Mouse (Mus musculus): Measurements from ENCODE around the gene Ttc25. TPM values are rescaled to one million over a fixed set of nuclear protein-coding genes. Genes with fewer than 3 reads are reported as not detected.

Ttc25 gene
- total RNA-seq, 1 experiment, result 3.4 TPM

DNA sequence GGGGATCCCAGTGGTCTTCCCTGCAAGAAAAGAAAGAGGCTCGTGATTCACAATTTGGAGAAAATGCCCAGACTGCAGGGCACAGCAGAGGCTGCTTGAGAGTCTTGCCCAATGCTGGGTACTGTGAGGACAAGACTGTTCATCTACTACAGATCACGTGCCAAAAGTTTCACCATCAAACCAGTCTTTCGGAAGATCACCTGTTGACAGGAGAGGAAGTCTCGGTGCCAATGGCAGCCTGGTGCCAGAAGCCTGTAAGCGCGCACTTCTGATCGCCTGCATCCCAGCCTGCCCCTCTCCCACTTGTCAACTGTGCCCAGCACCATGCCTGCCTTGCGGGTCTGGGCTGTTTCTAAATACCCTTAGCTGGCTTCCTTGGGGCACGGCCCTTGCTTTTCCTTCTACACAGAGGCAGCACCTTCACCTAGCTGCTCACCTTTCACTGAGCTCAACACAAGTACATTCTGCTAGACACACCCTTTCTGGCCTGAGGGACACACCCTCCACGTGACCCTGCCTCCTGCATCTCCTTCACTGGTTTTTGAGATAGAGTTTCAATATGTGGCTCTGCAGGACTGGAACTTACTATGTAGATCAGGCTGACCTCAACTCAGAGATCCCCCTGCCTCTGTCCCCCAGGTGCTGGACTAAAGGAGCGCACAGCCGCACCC, 40.3 kb upstream of the Ttc25 start:
- no peak overlapping the region for H3K9ac ChIP-seq (ENCODE audit: insufficient read depth, low read depth, low read length, poor library complexity, severe bottlenecking)
- H3K4me1 ChIP-seq (ENCODE audit: control insufficient read depth in 2 of 2, insufficient read depth in 2 of 2, low read length in 2 of 2, poor library complexity in 1 of 2), result peaks cover 0 to 23% of the 10 kb centered on the region in 2 experiments; a peak in 3 of 4 replicates
- TF ChIP-seq HCFC1 (IDR thresholded peaks at IDR 0.05; ENCODE audit: borderline replicate concordance, insufficient read depth, low read length), result no peak
- TF ChIP-seq CHD2 (IDR thresholded peaks at IDR 0.05; ENCODE audit: low read depth, low read length), result no peak
- no peak for TF ChIP-seq ZC3H11A (IDR thresholded peaks at IDR 0.05; ENCODE audit: borderline replicate concordance, low read depth, low read length)
- no peak for TF ChIP-seq MAFK (IDR thresholded peaks at IDR 0.05; ENCODE audit: insufficient read depth, low read depth, low read length)
- TF ChIP-seq ZNF384 (IDR thresholded peaks at IDR 0.05; ENCODE audit: low read depth, low read length), result no peak
- no peak for DNase-seq (ENCODE audit: low read depth, low spot score)
- H3K4me3 ChIP-seq (ENCODE audit: insufficient read depth in 1 of 2, low read depth in 1 of 2, low read length in 2 of 2, poor library complexity in 1 of 2, severe bottlenecking in 1 of 2), result no peak overlapping the region
- H3K27ac ChIP-seq (ENCODE audit: insufficient read depth, low read depth, low read length, poor library complexity, severe bottlenecking), result no peak overlapping the region
- in situ Hi-C loops (cut with MboI; ENCODE audit: low sequenced_read_pairs in 2 of 2, unreplicated experiment in 2 of 2), result no loop called here
- H3K36me3 ChIP-seq (ENCODE audit: control insufficient read depth, insufficient read depth, low read length, poor library complexity, severe bottlenecking), result peaks cover 71% of the 10 kb centered on the region
- no peaks in the 10 kb centered on the region for H3K9me3 ChIP-seq (ENCODE audit: control insufficient read depth, insufficient read depth, low read depth, low read length)

DNA sequence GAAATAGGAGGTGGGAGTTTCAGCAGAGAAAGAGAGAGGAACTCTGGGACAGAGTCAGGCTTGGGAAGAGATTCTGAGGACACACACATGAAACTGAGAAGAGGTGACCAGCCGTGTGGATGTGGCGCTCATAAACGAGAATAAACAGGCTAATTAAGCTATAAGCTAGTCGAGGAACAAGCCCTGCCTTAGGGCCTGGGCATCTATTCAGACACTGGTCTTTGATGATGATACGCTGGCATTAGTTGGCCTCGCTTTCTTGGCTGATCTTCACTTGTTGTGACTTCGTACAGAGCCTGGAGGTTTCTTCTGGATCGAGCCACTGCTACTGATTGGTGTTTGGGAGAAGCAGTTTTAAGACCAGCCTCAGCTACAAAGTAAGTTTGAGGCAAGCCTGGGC, 39.4 kb upstream of the Ttc25 start:
- H3K4me1 ChIP-seq (ENCODE audit: control insufficient read depth in 2 of 2, insufficient read depth in 2 of 2, low read length in 2 of 2, poor library complexity in 1 of 2), result peaks cover 0 to 22% of the 10 kb centered on the region in 2 experiments; a peak in 3 of 4 replicates
- no peak overlapping the region for H3K27ac ChIP-seq (ENCODE audit: insufficient read depth, low read depth, low read length, poor library complexity, severe bottlenecking)
- no peak overlapping the region for H3K4me3 ChIP-seq (ENCODE audit: insufficient read depth in 1 of 2, low read depth in 1 of 2, low read length in 2 of 2, poor library complexity in 1 of 2, severe bottlenecking in 1 of 2)
- DNase-seq (ENCODE audit: low read depth, low spot score), result no peak
- H3K36me3 ChIP-seq (ENCODE audit: control insufficient read depth, insufficient read depth, low read length, poor library complexity, severe bottlenecking), result peaks cover 66% of the 10 kb centered on the region
- TF ChIP-seq MAFK (IDR thresholded peaks at IDR 0.05; ENCODE audit: insufficient read depth, low read depth, low read length) (no peak), HCFC1 (IDR thresholded peaks at IDR 0.05; ENCODE audit: borderline replicate concordance, insufficient read depth, low read length) (no peak), ZC3H11A (IDR thresholded peaks at IDR 0.05; ENCODE audit: borderline replicate concordance, low read depth, low read length) (no peak), CHD2 (IDR thresholded peaks at IDR 0.05; ENCODE audit: low read depth, low read length) (no peak), ZNF384 (IDR thresholded peaks at IDR 0.05; ENCODE audit: low read depth, low read length) (no peak)
- no peak overlapping the region for H3K9ac ChIP-seq (ENCODE audit: insufficient read depth, low read depth, low read length, poor library complexity, severe bottlenecking)
- no peaks in the 10 kb centered on the region for H3K9me3 ChIP-seq (ENCODE audit: control insufficient read depth, insufficient read depth, low read depth, low read length)
- in situ Hi-C loops (cut with MboI; ENCODE audit: low sequenced_read_pairs in 2 of 2, unreplicated experiment in 2 of 2), result no loop called here

DNA sequence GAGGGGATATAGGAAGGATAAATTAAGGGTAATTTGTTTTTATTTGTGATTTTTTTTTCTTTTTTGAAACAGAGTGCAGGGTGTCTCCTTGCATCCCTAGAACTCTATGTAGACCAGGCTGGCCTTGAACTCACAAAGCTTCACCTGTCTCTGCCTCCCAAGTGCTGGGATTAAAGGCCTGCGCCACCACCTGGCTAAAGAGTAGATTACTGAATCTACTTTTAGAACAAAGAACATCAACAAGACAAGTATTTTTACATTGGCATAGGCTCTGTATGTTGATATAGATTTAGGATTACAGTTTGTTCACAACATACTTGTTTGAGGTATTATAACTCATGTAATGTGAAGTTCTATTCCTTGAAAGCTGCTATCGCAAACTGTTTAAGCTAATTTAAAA, 34.9 kb upstream of the Ttc25 start:
- Histone ChIP-seq H3K4me1 (ENCODE audit: control insufficient read depth in 2 of 2, insufficient read depth in 2 of 2, low read length in 2 of 2, poor library complexity in 1 of 2) (peaks cover 0 to 2% of the 10 kb centered on the region in 2 experiments; a peak in 2 of 4 replicates), H3K9me3 (ENCODE audit: control insufficient read depth, insufficient read depth, low read depth, low read length) (no peaks in the 10 kb centered on the region), H3K4me3 (ENCODE audit: insufficient read depth in 1 of 2, low read depth in 1 of 2, low read length in 2 of 2, poor library complexity in 1 of 2, severe bottlenecking in 1 of 2) (no peak overlapping the region), H3K27ac (ENCODE audit: insufficient read depth, low read depth, low read length, poor library complexity, severe bottlenecking) (no peak overlapping the region), H3K9ac (ENCODE audit: insufficient read depth, low read depth, low read length, poor library complexity, severe bottlenecking) (no peak overlapping the region), H3K36me3 (ENCODE audit: control insufficient read depth, insufficient read depth, low read length, poor library complexity, severe bottlenecking) (peaks cover 60% of the 10 kb centered on the region)
- TF ChIP-seq ZC3H11A (IDR thresholded peaks at IDR 0.05; ENCODE audit: borderline replicate concordance, low read depth, low read length), result no peak
- TF ChIP-seq ZNF384 (IDR thresholded peaks at IDR 0.05; ENCODE audit: low read depth, low read length), result no peak
- TF ChIP-seq MAFK (IDR thresholded peaks at IDR 0.05; ENCODE audit: insufficient read depth, low read depth, low read length), result no peak
- TF ChIP-seq CHD2 (IDR thresholded peaks at IDR 0.05; ENCODE audit: low read depth, low read length), result no peak
- TF ChIP-seq HCFC1 (IDR thresholded peaks at IDR 0.05; ENCODE audit: borderline replicate concordance, insufficient read depth, low read length), result no peak
- DNase-seq (ENCODE audit: low read depth, low spot score), result no peak
- in situ Hi-C loops (cut with MboI; ENCODE audit: low sequenced_read_pairs in 2 of 2, unreplicated experiment in 2 of 2), result no loop called here

DNA sequence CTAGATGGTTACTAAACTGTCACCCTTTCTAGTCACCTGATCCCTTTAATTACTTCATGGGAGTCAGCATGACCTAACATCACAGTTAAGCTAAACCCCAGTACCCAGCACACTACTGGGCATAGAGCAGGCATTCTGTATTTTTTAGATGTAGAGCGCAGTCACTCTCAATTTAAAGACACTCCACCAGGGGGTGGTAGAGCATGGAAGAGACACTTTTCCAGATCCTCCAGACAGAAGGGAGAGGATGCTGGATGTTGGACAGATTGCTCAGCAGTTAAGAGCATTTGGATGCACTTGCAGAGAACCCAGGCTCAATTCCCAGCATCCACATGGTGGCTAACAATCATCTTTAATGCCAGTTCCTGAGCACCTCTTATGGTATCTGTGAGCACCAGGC, 33.0 kb upstream of the Ttc25 start:
- Histone ChIP-seq H3K4me3 (ENCODE audit: insufficient read depth in 1 of 2, low read depth in 1 of 2, low read length in 2 of 2, poor library complexity in 1 of 2, severe bottlenecking in 1 of 2) (no peak overlapping the region), H3K9ac (ENCODE audit: insufficient read depth, low read depth, low read length, poor library complexity, severe bottlenecking) (no peak overlapping the region), H3K36me3 (ENCODE audit: control insufficient read depth, insufficient read depth, low read length, poor library complexity, severe bottlenecking) (peaks cover 62% of the 10 kb centered on the region), H3K9me3 (ENCODE audit: control insufficient read depth, insufficient read depth, low read depth, low read length) (no peaks in the 10 kb centered on the region), H3K4me1 (ENCODE audit: control insufficient read depth in 2 of 2, insufficient read depth in 2 of 2, low read length in 2 of 2, poor library complexity in 1 of 2) (no peaks in the 10 kb centered on the region), H3K27ac (ENCODE audit: insufficient read depth, low read depth, low read length, poor library complexity, severe bottlenecking) (no peak overlapping the region)
- TF ChIP-seq ZC3H11A (IDR thresholded peaks at IDR 0.05; ENCODE audit: borderline replicate concordance, low read depth, low read length) (no peak), HCFC1 (IDR thresholded peaks at IDR 0.05; ENCODE audit: borderline replicate concordance, insufficient read depth, low read length) (no peak), MAFK (IDR thresholded peaks at IDR 0.05; ENCODE audit: insufficient read depth, low read depth, low read length) (no peak), CHD2 (IDR thresholded peaks at IDR 0.05; ENCODE audit: low read depth, low read length) (no peak), ZNF384 (IDR thresholded peaks at IDR 0.05; ENCODE audit: low read depth, low read length) (no peak)
- DNase-seq (ENCODE audit: low read depth, low spot score), result no peak
- in situ Hi-C loops (cut with MboI; ENCODE audit: low sequenced_read_pairs in 2 of 2, unreplicated experiment in 2 of 2), result no loop called here

All from ES-E14 (cell line).